Mouse (Mus musculus) myocyte (in vitro differentiated cells): ENCODE data around the gene Lrrc46.

Experiments used
- CEBPB ChIP-seq: IDR thresholded peaks from 2 replicates; pipeline ENCODE4 v1.6.1; 2011; ENCODE audit warnings: mild to moderate bottlenecking, moderate library complexity; ENCODE audit not compliant: poor library complexity, insufficient read depth, severe bottlenecking
- E2F4 ChIP-seq: IDR thresholded peaks from one replicate; pipeline ENCODE4 v1.6.1; 2011; ENCODE audit warnings: mild to moderate bottlenecking, control low read depth, moderate library complexity; ENCODE audit not compliant: insufficient read depth
- MAX ChIP-seq: IDR thresholded peaks from one replicate; pipeline ENCODE4 v1.6.1; 2011; ENCODE audit warnings: low read depth, mild to moderate bottlenecking, control low read depth
- POLR2A ChIP-seq: IDR thresholded peaks from one replicate; pipeline ENCODE4 v1.6.1; 2011; ENCODE audit warnings: low read depth, mild to moderate bottlenecking, control low read depth, moderate library complexity; ENCODE audit not compliant: insufficient read length
- POLR2AphosphoS2 ChIP-seq: IDR thresholded peaks from one replicate; pipeline ENCODE4 v1.6.1; 2011; ENCODE audit warnings: low read depth, control low read depth; ENCODE audit not compliant: insufficient read length
- TCF12 ChIP-seq: IDR thresholded peaks from one replicate; pipeline ENCODE4 v1.6.1; 2011; ENCODE audit warnings: mild to moderate bottlenecking, control low read depth; ENCODE audit not compliant: poor library complexity, insufficient read depth, severe bottlenecking
- TCF3 ChIP-seq: IDR thresholded peaks from one replicate; pipeline ENCODE4 v1.6.1; 2011; ENCODE audit warnings: low read depth, control low read depth; ENCODE audit not compliant: insufficient read length
- USF1 ChIP-seq: IDR thresholded peaks from one replicate; pipeline ENCODE4 v1.6.1; 2011; ENCODE audit warnings: low read depth, mild to moderate bottlenecking, control low read depth, moderate library complexity

GRCm38 (mm10) chr11:97021873-97022484 is 19.2 kb downstream of the Lrrc46 start:
- TF ChIP-seq TCF12 (no peak), POLR2A (no peak), MAX (no peak), TCF3 (no peak), USF1 (no peak), E2F4 (no peak), POLR2AphosphoS2 (no peak), CEBPB (no peak)
